Mouse (Mus musculus): ENCODE measurements around the gene Slc26a8.
A peak's percentile ranks its signal among the peaks of the same experiment; 100 is the strongest.

The Slc26a8 gene

DNA sequence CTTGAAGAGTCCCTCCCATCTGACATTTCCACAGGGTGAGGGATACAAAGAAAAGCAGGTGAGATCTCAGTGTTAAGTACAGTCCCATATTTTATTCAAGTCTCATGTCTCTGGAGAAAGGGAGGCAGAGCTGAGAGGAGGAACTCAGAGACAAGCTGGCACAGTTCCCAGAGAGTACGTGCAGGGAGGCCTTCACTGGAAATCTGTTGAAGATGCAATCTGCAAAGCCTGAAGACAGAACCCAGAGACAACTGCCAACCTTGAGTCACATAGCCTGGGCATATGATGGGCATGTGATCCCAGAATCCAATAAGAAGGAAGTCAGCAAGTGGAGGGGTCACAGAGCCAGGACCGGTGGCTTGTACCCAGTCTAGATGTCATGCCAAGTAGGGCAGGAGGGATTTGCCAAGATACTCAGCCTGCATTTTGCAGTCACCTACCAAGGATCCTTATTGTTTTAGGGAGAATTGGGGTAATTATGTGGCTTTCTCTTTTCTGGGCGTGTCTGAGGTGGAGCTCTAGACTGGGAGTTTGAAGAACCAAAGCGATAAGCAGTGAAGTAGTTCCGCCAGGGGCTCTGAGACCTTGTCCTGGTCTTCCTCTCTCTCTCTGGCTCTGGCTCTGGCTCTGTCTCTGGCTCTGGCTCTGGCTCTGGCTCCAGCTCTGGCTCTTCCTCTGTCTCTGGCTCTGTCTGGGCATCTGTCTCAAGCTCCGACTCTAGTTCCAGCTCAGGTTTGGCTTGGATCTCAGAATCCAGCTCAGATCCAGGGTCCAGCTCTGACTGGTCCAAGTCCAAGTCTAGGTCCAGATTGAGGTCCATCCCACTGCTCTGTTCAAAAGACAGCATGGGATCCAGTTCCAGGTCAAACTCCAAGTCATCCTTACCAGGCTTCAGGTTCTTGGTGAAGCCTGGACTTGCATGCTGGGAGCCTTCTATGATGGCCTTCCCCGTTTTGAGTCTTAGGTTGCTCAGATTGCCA is 52.0 kb downstream of the Slc26a8 start:
- DNase-seq = no peak

DNA sequence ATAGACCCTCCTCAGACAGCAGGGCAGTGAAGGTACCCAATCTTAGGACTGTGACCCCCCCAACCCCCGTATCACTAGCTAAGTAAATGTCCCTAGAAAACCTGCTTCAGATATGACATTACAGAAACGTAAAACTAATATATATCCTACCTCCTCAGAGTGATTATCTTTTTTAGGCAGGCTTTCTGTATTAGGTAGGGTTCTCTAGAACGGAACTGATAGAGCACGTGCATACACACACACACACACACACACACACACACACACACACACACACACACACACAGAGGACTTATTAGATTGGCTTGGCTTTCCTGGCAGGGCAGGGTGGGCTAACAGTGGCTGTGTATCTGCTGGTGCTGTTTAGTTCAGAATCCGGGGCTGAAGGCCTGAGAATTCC is 54.2 kb downstream of the Slc26a8 start:
- no peak for DNase-seq

DNA sequence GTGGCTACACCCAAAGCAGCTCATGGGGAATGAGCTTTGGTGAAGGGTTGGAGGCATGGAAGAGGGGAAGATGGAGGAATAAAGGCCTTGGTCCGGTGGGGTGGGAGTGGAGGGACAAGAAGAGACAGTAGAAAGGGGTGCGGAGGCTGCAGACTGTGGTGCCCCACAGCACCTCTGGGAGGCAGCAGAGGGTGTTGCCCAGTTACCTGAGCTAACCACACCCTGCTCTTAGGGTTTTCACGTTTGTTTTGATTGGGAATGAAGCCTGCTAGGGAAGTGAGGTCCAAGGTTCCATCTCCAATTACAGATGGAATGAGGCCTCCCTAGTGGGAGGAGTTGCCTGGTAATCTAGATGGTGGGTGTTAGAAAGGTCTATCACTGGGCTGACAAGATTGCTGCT is 60.9 kb downstream of the Slc26a8 start:
- no peak for DNase-seq

DNA sequence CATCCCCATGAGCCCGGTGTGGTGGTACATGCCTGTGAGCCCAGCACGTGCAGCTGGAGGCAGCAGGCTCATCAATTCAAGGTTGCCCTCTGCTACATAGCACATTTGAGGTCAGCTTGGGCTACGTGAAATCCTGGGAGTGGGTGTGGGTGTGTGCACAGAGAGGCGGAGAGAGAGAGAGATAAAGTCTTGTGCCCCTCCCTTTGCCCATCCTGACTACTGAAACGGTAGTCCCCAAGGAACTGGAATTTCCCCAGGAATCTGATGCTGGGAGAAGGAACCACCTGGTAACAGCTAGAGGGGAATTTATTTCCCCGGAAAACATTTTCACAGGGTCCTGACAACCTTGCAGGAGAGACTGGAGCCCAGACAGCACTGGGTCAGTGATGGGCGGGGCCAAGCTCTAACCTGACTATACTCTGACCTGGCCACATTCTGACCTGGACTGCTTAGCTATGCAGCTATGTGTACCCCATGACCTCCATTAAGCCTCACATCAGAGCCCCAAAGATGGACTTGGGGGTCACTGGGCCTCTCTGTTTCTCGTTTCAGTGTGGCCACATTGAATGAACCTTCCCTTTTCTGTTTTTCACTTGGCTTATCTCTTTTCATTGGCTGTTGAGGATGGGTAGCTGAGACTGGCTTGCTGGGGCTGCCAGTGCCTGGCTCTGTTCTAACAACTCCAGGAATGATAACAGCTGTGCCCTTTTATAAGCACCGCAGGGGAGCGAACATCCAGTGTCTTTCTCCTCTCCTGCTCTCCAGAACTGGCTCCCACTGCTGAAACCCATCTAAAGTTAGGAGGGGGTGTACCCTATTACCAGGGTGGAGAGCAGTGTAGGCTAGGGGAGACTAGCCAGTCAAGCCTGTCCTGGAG is 61.5 kb downstream of the Slc26a8 start:
- DNase-seq = no peak

DNA sequence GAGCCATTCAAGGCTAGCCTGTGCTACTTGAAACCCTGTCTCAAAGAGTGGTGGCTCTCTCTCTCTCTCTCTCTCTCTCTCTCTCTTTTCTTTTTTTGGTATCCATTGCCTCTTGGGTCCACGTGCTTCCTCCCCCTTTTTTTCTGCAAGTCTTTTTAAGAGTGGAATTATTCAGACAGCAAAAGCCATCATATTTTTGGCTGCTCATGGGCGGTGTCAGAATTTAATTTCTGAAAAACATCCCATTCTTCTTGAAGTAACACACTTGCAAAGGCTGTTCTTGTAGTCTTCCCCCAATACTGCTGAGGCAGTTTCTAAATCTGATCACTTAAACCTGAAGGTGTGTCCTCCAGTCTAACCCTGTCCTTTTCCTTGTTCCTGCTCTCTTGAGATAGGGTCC is 63.1 kb downstream of the Slc26a8 start:
- no peak for DNase-seq

DNA sequence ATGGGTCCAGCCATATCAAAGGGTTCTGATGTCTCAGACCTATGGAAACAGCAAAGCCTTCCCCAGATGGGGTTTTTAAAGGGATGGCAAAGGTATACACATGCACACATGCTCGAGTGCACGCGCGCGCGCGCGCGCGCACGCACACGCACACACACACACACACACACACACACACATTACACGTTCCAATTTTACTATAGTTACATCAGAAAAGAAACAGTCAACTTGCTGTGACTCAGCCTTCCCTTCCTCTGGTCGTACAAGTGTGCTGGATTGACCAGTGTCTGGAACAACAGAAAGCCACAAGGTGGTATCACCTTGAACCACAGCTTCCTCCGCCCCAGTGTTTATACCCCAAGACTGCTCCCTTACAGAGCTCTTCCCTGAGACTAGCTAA is 64.7 kb downstream of the Slc26a8 start:
- DNase-seq = no peak

DNA sequence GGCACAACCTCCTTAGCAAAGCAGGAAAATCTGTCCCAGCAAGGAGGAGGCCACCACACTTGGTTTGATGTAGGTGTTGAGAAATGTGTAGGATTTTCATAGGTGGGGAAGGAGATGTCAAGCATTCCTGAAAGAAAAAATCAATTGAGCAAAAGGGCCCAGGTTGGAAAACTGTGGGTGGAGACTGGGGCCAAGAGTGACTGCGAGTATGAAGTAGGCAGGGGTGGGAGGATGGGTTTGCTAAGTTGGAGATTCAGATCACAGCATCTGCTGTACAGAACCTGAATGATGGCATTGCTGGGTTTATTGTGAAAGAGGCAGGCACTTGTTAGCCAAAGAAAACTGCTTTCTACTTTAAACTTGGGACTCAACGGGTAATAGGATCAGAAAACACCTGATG is 65.2 kb downstream of the Slc26a8 start:
- DNase-seq = no peak

DNA sequence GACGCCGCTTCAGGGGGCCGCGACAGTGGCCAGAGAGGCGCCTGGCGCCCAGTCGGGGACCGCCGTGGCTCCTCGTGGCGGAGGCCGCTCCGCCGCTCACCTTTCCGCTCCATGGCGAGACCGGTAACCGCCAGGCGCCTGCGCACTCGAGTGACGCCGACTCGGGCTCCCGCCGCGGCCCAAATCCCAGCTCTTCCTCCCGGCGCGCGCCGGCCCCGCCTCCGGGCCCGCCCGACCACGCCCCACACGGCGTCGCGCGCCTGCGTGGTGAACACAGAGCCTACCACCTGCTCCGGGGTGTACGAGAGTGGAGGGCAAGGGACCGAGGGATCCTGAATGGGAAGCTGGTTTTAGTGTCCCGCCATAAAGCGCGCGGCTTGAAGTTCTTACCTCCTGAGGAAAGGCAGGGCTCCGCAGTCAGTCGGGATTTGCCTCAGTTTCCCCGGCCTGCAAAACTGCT is 67.7 kb downstream of the Slc26a8 start, which contains the start of gene Srpk1:
Srpk1 (minus strand) TSS at position 410 of the 460 bp plus-strand sequence.
- DNase-seq = peak; percentile 91

DNA sequence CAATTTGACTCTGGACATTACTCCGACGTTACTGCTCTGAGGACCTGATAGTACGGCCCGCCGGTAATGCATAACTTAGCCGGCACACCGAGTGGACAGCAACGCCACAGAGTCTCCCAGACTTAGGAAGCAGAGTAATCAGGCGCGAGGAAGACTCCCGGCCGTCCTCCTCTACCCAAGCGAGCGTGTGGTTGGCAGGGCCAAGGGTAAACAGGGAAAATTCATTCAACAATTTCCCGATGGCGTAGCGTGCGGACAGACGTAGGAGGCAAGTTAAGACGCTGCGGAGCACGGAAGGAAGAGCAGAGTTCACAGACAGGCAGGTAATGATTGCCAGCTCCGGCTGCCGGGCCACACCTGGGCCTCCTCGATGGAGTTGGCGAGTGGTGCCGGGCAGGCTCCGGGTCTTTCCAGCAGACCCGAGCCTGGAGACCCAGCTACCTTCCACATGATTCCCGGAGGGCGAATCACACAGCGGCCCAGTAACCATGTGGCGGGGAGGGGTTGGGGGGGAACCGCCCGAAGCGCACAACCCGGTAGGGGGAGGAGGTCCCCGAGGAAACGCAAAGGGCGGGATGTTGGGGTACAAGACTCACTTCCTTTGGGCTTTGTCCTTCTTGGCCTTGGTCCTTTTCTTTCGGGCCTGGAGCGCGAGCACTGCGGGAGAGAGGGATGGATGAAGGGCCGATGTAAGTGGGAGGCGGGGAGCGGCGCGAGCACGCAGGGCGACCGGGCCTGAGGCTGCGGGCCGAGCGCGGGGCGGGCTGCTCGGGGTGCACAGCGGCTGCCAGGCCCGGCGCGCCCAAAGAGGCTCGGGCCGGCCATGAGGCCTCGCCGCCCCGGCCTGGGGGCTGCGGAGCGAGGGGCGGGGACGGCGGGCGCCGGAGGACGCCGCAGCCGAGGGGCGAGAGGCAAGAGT is 68.4 kb downstream of the Slc26a8 start:
- DNase-seq = no peak

DNA sequence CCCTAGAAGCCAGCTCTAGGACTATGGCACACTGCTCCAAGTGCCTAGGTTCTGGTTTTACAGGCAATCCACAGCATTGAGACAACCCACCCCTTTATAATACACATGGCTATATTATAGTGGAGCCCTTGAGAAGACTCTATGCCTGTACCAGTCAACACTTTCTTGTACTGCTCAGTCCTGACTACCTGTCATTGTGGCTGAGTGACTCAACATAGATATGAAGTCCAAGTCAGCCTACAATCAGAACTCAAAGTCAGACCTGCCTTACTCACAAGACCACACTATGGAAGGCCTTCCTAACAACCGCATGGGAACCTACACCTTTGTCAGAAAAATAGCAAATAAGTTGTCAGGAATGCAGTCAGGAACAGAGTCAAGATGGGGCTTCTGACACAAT is 71.3 kb downstream of the Slc26a8 start:
- no peak for DNase-seq

DNA sequence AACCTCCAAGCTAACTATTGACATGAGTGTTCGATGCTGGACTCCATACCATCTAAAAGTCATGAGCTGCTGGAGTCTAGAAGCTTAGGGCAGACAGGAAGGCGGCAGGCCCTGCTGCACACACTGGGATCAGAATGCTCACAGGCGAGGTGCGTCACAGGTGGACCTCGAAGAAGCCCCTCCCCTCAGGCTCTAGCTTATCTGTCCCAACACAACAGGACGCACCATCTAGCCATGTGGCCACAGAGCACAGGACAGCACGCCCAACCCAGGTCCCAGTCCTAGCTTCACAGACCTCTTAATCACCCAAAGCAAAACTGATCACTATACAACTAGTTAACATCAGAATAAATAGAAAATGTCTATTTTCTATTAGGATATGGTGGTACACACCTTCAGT is 71.9 kb downstream of the Slc26a8 start:
- DNase-seq = no peak

DNA sequence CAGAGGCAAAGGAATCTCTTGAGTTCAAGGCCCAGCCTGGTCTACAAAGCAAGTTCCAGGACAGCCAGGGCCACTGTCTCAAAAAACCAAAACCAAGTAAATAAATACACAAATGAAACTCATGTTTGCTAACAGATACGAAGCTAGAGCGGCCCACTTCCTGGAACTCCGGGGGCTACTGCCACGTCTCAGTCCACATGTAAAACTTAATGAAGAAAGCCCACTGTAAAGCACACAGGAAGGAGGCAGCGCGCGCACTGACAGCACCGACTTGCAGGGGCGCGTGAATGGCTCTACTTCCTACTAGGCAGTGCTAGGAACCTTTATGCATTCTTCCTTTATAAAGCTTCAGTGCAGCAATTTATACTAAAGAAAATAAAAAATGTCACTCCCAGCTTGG is 72.4 kb downstream of the Slc26a8 start:
- no peak for DNase-seq

DNA sequence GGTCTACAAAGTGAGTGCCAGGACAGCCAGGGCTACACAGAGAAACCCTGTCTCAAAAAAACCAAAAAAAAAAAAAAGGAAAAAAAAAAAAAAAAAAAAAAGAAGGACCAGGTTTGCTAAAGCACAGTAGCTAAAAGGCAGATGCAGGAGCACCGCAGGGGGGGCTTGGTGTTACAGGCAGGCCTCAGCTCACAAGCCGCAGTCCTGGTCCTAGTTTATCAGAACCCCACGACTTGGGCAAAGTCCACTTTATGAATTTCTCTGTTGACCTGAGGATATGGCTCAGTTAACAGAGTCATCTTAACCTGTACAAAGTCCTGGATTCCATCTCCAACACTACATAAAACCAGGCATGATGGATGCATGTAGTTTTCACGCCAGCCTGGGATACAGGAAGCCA is 74.7 kb downstream of the Slc26a8 start:
- no peak for DNase-seq

DNA sequence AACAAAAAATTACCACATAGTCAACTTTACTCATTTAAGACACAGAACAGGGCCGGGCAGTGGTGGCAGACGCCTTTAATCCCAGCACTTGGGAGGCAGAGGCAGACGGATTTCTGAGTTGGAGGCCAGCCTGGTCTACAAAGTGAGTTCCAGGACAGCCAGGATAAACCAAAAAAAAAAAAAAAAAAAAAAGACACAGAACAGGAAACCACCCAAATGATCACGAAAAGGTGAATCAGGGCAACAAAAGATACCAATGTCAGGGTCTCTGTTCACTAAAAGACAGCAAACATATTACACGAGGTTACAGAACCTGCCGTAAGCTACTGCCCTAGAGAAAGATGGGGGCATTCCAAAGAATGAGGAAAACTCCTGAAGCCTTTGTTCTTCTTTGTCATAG is 76.9 kb downstream of the Slc26a8 start:
- DNase-seq = no peak

DNA sequence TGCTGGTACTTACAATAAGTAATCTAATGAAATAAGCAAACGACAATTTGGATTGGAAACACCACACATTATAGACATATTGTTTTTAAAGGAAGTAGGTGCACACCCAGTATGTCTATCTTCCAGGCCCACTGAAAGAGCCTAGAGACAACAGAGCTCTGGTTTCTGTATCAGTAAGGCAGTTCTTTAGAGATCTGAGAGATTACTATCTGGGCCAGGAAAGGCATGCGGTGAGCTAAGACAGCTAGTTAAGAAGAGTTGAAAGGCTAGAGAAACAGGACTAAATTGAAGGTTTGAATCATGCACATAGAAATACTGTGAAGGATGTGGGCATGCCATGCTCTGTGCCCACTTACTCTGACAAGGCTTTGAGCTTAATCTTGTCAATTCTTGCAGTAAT is 77.4 kb downstream of the Slc26a8 start:
- DNase-seq = no peak

DNA sequence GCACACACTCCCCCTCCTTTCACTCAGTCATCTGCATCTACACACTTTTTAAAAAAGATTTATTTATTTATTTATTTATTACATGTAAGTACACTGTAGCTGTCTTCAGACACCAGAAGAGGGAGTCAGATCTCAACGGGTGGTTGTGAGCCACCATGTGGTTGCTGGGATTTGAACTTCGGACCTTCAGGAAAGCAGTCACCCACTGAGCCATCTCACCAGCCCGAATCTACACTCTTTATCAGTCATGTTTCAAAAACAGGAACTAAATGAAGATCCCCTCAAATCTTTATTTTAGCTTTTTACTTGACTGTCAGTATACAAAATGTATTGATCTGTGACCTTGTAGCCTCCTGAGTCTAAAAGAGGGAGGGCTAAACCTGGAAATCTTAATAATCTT is 80.5 kb downstream of the Slc26a8 start:
- DNase-seq = no peak

DNA sequence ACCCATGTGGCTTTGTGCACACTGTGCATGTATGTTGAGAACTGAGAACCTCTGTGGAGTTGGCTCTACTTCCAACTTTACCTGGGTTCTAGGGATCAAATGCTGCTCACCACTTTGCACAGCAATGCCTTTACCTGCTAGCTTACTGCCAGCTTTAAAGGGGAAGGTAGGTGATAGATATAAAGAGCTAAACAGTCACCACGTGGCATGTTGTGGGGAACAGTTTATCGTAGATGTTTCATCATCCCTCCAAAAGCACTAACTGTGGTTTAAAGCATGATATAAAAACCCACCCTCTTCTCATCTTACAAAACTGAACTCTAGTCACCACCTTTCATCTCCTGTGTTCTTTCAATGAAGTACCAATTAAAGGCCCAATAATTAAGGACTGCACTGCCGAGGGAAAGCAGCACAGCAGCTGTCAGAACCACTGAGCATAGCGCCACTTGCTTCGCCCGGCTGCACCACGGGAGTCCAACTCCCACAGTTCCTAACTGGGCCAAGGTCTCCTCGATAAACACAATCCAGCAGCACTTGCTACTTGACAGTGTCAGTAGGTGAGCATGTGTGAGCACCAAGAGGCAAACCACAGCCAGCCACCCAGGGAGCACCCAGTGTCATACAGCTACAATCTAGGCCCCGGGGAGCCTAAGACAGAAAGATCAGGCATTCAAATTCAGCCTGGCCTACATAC is 88.3 kb downstream of the Slc26a8 start:
- DNase-seq = no peak

DNA sequence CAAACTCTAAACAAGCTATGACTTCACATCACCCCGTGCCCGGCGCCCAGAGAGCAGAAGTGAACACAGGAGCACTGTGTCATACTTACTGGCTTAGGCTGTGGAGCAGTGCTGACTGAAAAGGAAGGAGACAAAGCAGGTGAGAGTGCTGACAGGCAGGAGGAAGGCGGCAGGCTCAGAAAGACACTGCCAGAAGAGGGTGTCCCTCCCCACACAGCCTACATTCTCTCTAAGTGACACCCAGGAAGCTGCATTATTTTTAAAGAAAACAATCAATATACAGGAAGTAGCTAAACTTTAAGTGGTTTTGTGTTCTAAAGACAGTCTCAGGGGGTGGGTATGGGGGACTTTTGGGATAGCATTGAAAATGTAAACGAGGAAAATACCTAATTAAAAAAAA is 89.3 kb downstream of the Slc26a8 start:
- no peak for DNase-seq

DNA sequence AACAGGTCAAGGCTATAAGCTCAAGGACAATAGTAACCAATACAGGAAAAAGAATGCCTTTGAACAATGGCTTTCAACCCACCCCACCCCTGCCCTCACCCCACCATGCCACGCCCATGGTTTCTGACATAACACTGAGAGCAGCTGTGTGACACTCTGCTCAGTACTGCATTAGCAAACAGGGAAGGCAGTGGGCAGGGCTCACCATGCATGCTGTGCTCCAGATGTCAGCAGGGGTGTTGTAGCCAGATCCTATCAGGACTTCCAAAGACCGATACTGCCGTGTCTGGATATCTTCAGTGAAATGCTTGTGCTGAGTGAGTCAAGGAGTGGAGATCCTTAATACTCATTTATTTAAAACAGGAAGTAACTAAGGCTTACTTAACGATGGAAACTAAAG is 96.1 kb downstream of the Slc26a8 start:
- no peak for DNase-seq

DNA sequence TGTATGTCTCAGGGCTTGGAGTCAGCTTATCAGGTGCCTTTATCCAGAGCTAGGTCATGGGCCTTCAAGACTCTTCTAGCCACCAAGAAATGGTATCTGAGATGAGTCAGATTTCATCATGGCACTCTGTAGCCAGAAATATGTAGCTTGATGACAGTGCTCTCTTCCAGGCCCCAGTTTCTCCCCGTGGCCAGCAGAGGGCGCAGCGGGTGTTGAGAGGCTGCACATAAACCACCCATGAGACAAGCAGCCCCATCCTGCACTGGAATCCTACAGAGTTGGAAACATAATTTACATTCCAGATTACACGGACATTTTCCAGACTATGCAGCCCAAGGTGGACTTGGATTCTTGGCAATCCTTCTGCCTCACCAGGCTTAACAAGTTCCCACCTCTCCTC is 97.0 kb downstream of the Slc26a8 start:
- DNase-seq = peak; percentile 51

DNA sequence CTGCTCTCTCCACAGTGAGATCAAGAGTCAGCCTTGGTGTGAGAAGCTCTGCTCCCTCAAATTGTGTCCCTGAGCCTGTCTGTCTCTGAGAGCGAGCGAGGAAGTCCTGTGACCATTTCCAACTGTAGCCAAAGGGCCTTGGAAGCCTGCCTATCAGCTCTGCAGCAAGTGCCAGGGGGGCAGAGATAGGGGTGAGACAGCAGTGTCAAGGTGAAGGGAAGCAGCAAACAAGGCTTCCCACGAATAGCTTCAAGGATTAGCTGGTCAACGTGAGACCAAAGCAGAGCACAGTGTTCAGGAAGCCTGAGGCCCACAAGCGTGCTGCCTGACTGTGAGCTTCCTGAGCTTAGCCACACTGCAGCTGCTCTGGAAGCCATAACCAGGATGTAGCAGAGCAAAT is 98.6 kb downstream of the Slc26a8 start:
- no peak for DNase-seq

DNA sequence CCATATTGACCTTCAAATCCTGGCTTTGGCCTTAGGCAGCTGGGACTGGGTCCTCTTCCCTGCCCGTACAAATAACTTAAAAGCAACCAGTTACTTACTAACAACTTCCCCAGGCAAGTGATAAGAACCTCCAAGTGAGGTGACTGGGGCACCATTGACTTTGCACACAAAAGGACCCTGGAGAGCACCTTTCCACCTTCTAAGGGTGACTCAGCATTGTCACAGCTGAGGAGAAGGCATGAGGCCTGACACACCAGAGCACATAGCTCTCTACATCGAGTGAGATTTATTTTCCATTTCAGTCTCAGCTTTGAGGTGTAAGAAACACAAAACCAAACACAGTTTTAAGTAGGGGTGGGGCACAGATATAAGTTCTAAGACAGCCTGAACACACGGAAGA is 99.4 kb downstream of the Slc26a8 start:
- DNase-seq = no peak

All from cerebellum, adult 11-12 months (tissue).